Mouse (Mus musculus) lung, postnatal 10 days (tissue): Measurements from ENCODE around the gene Lrrfip1.

Experiments used
- DNase-seq: peaks from one replicate; pipeline ENCODE4 v3.0.0; 2021

Lrrfip1 gene

GRCm38 (mm10) chr1:91057311-91058245, 59.0 kb downstream of the Lrrfip1 start:
- DNase-seq = no peak

GRCm38 (mm10) chr1:91058251-91058650, 59.7 kb downstream of the Lrrfip1 start:
- DNase-seq = no peak

- DNase-seq = no peak
Observed at GRCm38 (mm10) chr1:91059792-91060604, 61.5 kb downstream of the Lrrfip1 start.

- peak; percentile 63 for DNase-seq
Observed at GRCm38 (mm10) chr1:91061105-91061504, 62.6 kb downstream of the Lrrfip1 start.

- DNase-seq = peak; percentile 66
Observed at GRCm38 (mm10) chr1:91062363-91062762, 63.8 kb downstream of the Lrrfip1 start.

- DNase-seq = no peak
Observed at GRCm38 (mm10) chr1:91064053-91064452, 65.5 kb downstream of the Lrrfip1 start.

- DNase-seq = peak; percentile 32
Observed at GRCm38 (mm10) chr1:91064903-91065525, 66.5 kb downstream of the Lrrfip1 start.

- no peak for DNase-seq
Observed at GRCm38 (mm10) chr1:91066061-91066460, 67.5 kb downstream of the Lrrfip1 start.

- no peak for DNase-seq
Observed at GRCm38 (mm10) chr1:91066599-91066998, 68.1 kb downstream of the Lrrfip1 start.

- no peak for DNase-seq
Observed at GRCm38 (mm10) chr1:91067716-91068115, 69.2 kb downstream of the Lrrfip1 start.

- DNase-seq = no peak
Observed at GRCm38 (mm10) chr1:91069575-91069974, 71.0 kb downstream of the Lrrfip1 start.

GRCm38 (mm10) chr1:91070547-91070946, 72.0 kb downstream of the Lrrfip1 start:
- DNase-seq = no peak

- DNase-seq = no peak
Observed at GRCm38 (mm10) chr1:91071671-91072290, 73.2 kb downstream of the Lrrfip1 start.

- DNase-seq = no peak
Observed at GRCm38 (mm10) chr1:91076946-91077345, 78.4 kb downstream of the Lrrfip1 start.

- no peak for DNase-seq
Observed at GRCm38 (mm10) chr1:91077456-91077855, 78.9 kb downstream of the Lrrfip1 start.

- DNase-seq = no peak
Observed at GRCm38 (mm10) chr1:91077980-91078379, 79.4 kb downstream of the Lrrfip1 start.

GRCm38 (mm10) chr1:91079740-91080422, 81.3 kb downstream of the Lrrfip1 start:
- DNase-seq = no peak

GRCm38 (mm10) chr1:91080423-91080749, 81.8 kb downstream of the Lrrfip1 start:
- DNase-seq = peak; percentile 61

GRCm38 (mm10) chr1:91084374-91084773, 85.8 kb downstream of the Lrrfip1 start:
- DNase-seq = no peak

- no peak for DNase-seq
Observed at GRCm38 (mm10) chr1:91085009-91085408, 86.5 kb downstream of the Lrrfip1 start.

GRCm38 (mm10) chr1:91085686-91086085, 87.1 kb downstream of the Lrrfip1 start:
- DNase-seq = no peak

- DNase-seq = no peak
Observed at GRCm38 (mm10) chr1:91086325-91086724, 87.8 kb downstream of the Lrrfip1 start.
